Mouse (Mus musculus) adrenal gland, adult (tissue): ENCODE results near the gene Rpl36al.
"Not testable (repeated sequence)": the region's sequence is repeated elsewhere in the genome, so short reads cannot be mapped to it uniquely, and the experiment has no call there.

Experiments
- DNase-seq, 2 experiments: peaks; one replicate each; pipeline ENCODE4 v3.0.0; 2022 to 2023; ENCODE audit warnings: low spot score in 1 of 2; ENCODE audit not compliant: inconsistent age in 2 of 2

The Rpl36al gene

GRCm38 (mm10) chr12:69196444-69197377, 12.8 kb upstream of the Rpl36al start, which contains the start of gene Gm49383:
TSS of gene Gm49383 (minus strand) at chr12:69197104.
- peak; percentile 79 to 89 for DNase-seq

GRCm38 (mm10) chr12:69192637-69193036, 8.8 kb upstream of the Rpl36al start:
- no peak for DNase-seq

GRCm38 (mm10) chr12:69191396-69191795, 7.5 kb upstream of the Rpl36al start:
- no peak for DNase-seq

- DNase-seq: peak in 1 of 2 experiments; percentile 39
Observed at GRCm38 (mm10) chr12:69190522-69190921, 6.6 kb upstream of the Rpl36al start.

- no peak for DNase-seq
Observed at GRCm38 (mm10) chr12:69190074-69190473, 6.2 kb upstream of the Rpl36al start.

GRCm38 (mm10) chr12:69186811-69187471, 3.1 kb upstream of the Rpl36al start:
- peak; percentile 45 to 64 for DNase-seq

- peak in 1 of 2 experiments; percentile 59 for DNase-seq
Observed at GRCm38 (mm10) chr12:69185371-69185770, 1.5 kb upstream of the Rpl36al start.

GRCm38 (mm10) chr12:69184342-69185295, 736 bp upstream of the Rpl36al start:
- DNase-seq: no peak

GRCm38 (mm10) chr12:69181800-69182199, 2.1 kb downstream of the Rpl36al start:
- no peak for DNase-seq

GRCm38 (mm10) chr12:69179371-69179770, 4.5 kb downstream of the Rpl36al start:
- DNase-seq: no peak

- DNase-seq: no peak
Observed at GRCm38 (mm10) chr12:69177526-69177925, 6.4 kb downstream of the Rpl36al start.

- no peak for DNase-seq
Observed at GRCm38 (mm10) chr12:69175975-69176374, 7.9 kb downstream of the Rpl36al start.

GRCm38 (mm10) chr12:69171307-69171706, 12.6 kb downstream of the Rpl36al start:
- DNase-seq: no peak

- peak; percentile 88 to 98 for DNase-seq
Observed at GRCm38 (mm10) chr12:69168461-69169106, 15.3 kb downstream of the Rpl36al start, which contains the start of gene Lrr1. TSS of gene Lrr1 (plus strand) at chr12:69168814.

- DNase-seq: no peak
Observed at GRCm38 (mm10) chr12:69167656-69168460, 16.0 kb downstream of the Rpl36al start.

- DNase-seq: not testable (repeated sequence)
Observed at GRCm38 (mm10) chr12:69166861-69167581, 16.9 kb downstream of the Rpl36al start.

GRCm38 (mm10) chr12:69164904-69165303, 19.0 kb downstream of the Rpl36al start:
- no peak for DNase-seq

GRCm38 (mm10) chr12:69163586-69163985, 20.3 kb downstream of the Rpl36al start:
- not testable (repeated sequence) for DNase-seq

- DNase-seq: peak in 1 of 2 experiments; percentile 30
Observed at GRCm38 (mm10) chr12:69160677-69161076, 23.2 kb downstream of the Rpl36al start.
